Mouse (Mus musculus) CH12.LX (cell line): ENCODE measurements around the gene Cers6. TPM values are rescaled to one million over a fixed set of nuclear protein-coding genes. Genes with fewer than 3 reads are reported as not detected.

Experiments
- DNase-seq: peaks from one replicate; pipeline ENCODE4 v3.0.0-alpha.2; 2013; ENCODE audit errors: extremely low read depth
- H3K27ac ChIP-seq: 2 replicates; pipeline ENCODE4 v1.5.1; 2012; ENCODE audit warnings: low read depth, mild to moderate bottlenecking, control low read depth, moderate library complexity; ENCODE audit not compliant: insufficient read depth
- H3K27me3 ChIP-seq: replicated peaks from 2 replicates; pipeline ENCODE3; 2012; ENCODE audit warnings: inconsistent platforms
- H3K36me3 ChIP-seq, 2 experiments: replicated peaks in 1 of 2; 2 replicates each; pipeline versions ENCODE3 to v1.6.1; 2012; ENCODE audit warnings: inconsistent platforms in 1 of 2, low read length in 1 of 2, mild to moderate bottlenecking in 1 of 2, mixed read lengths in 1 of 2, moderate library complexity in 1 of 2; ENCODE audit not compliant: control insufficient read depth in 1 of 2, insufficient read depth in 1 of 2
- H3K4me1 ChIP-seq, 2 experiments: 2 replicates each; pipeline ENCODE4 v1.6.1; 2012; ENCODE audit warnings: inconsistent platforms in 1 of 2, moderate library complexity in 1 of 2; ENCODE audit not compliant: insufficient read depth in 2 of 2, control insufficient read depth in 1 of 2
- H3K4me2 ChIP-seq: 2 replicates; pipeline ENCODE4 v1.6.1; 2012; ENCODE audit warnings: low read depth, mild to moderate bottlenecking, control low read depth; ENCODE audit not compliant: poor library complexity, insufficient read depth, severe bottlenecking
- H3K4me3 ChIP-seq, 3 experiments: fragments of 150-350 bp in 1 of 3; sonication (generic) in 1 of 3; replicated peaks in 1 of 3; 2 replicates each; pipeline versions ENCODE3 to v1.5.1; 2011 to 2012; ENCODE audit warnings: low read depth in 2 of 3, low read length in 2 of 3, mild to moderate bottlenecking in 2 of 3, moderate library complexity in 2 of 3, control low read depth in 1 of 3, improper control_type of control experiment in 1 of 3, inconsistent platforms in 1 of 3, mixed read lengths in 1 of 3; ENCODE audit not compliant: poor library complexity in 1 of 3
- H3K79me2 ChIP-seq: replicated peaks from 2 replicates; pipeline ENCODE4 v1.6.1; 2012; ENCODE audit warnings: mild to moderate bottlenecking, moderate library complexity; ENCODE audit not compliant: control insufficient read depth, poor library complexity, insufficient read depth, severe bottlenecking; ENCODE audit errors: extremely low read depth
- H3K9ac ChIP-seq: 2 replicates; pipeline ENCODE4 v1.6.1; 2012; ENCODE audit warnings: low read depth, mild to moderate bottlenecking, control low read depth, moderate library complexity; ENCODE audit not compliant: insufficient read depth
- H3K9me3 ChIP-seq: replicated peaks from 2 replicates; pipeline ENCODE3; 2012; ENCODE audit warnings: low read length, inconsistent platforms, mixed read lengths
- BHLHE40 ChIP-seq: IDR thresholded peaks from 2 replicates; pipeline ENCODE4 v1.6.1; 2011; ENCODE audit warnings: mild to moderate bottlenecking, low read depth, low read length, improper control_type of control experiment
- CHD2 ChIP-seq: IDR thresholded peaks from 2 replicates; pipeline ENCODE4 v1.6.1; 2011; ENCODE audit warnings: low read length, improper control_type of control experiment
- CTCF ChIP-seq, 2 experiments: IDR thresholded peaks in 1 of 2; conservative IDR thresholded peaks in 1 of 2; 2 replicates each; pipeline ENCODE4 v1.5.1; 2011 to 2012; ENCODE audit warnings: low read depth in 2 of 2, low read length in 2 of 2, improper control_type of control experiment in 1 of 2, inconsistent platforms in 1 of 2, mild to moderate bottlenecking in 1 of 2, moderate library complexity in 1 of 2
- EP300 ChIP-seq: IDR thresholded peaks from 2 replicates; pipeline ENCODE4 v1.6.1; 2011; ENCODE audit warnings: low read length, improper control_type of control experiment
- ETS1 ChIP-seq: conservative IDR thresholded peaks from 2 replicates; pipeline ENCODE4 v1.6.1; 2012; ENCODE audit warnings: low read depth, mild to moderate bottlenecking, inconsistent platforms, low read length, improper control_type of control experiment, moderate library complexity
- GABPA ChIP-seq: IDR thresholded peaks from 2 replicates; pipeline ENCODE4 v1.6.1; 2012; ENCODE audit warnings: low read depth, low read length, improper control_type of control experiment, inconsistent platforms; ENCODE audit not compliant: insufficient replicate concordance
- HCFC1 ChIP-seq: IDR thresholded peaks from 2 replicates; pipeline ENCODE4 v1.6.1; 2012; ENCODE audit warnings: low read depth, mild to moderate bottlenecking, inconsistent platforms, low read length, improper control_type of control experiment
- IRF4 ChIP-seq: IDR thresholded peaks from 2 replicates; pipeline ENCODE4 v1.6.1; 2014; ENCODE audit warnings: low read depth, mild to moderate bottlenecking, inconsistent platforms, low read length, improper control_type of control experiment
- JUN ChIP-seq: IDR thresholded peaks from 2 replicates; pipeline ENCODE4 v1.6.1; 2011; ENCODE audit warnings: low read depth, mild to moderate bottlenecking, low read length, improper control_type of control experiment, moderate library complexity; ENCODE audit not compliant: insufficient read depth
- JUND ChIP-seq: conservative IDR thresholded peaks from 2 replicates; pipeline ENCODE4 v1.6.1; 2011; ENCODE audit warnings: low read depth, low read length, improper control_type of control experiment
- MAFK ChIP-seq: IDR thresholded peaks from 2 replicates; pipeline ENCODE4 v1.6.1; 2011; ENCODE audit warnings: low read length, improper control_type of control experiment; ENCODE audit not compliant: insufficient replicate concordance
- MAX ChIP-seq: IDR thresholded peaks from 2 replicates; pipeline ENCODE4 v1.6.1; 2011; ENCODE audit warnings: low read length, improper control_type of control experiment
- MEF2A ChIP-seq: IDR thresholded peaks from 2 replicates; pipeline ENCODE4 v1.6.1; 2014; ENCODE audit warnings: low read depth, mild to moderate bottlenecking, inconsistent platforms, low read length, improper control_type of control experiment, borderline replicate concordance
- MYC ChIP-seq: IDR thresholded peaks from 2 replicates; pipeline ENCODE4 v1.6.1; 2011; ENCODE audit warnings: low read depth, mild to moderate bottlenecking, improper control_type of control experiment, low read length
- NELFE ChIP-seq: IDR thresholded peaks from 2 replicates; pipeline ENCODE4 v1.6.1; 2011; ENCODE audit warnings: low read depth, low read length, improper control_type of control experiment
- NRF1 ChIP-seq: IDR thresholded peaks from 2 replicates; pipeline ENCODE4 v1.6.1; 2014; ENCODE audit warnings: low read depth, mild to moderate bottlenecking, inconsistent platforms, low read length, improper control_type of control experiment, moderate library complexity
- PAX5 ChIP-seq: IDR thresholded peaks from 2 replicates; pipeline ENCODE4 v1.6.1; 2012; ENCODE audit warnings: low read length, inconsistent platforms, mixed read lengths
- POLR2A ChIP-seq: IDR thresholded peaks from 2 replicates; pipeline ENCODE4 v1.6.1; 2011; ENCODE audit warnings: low read depth, mild to moderate bottlenecking, improper control_type of control experiment, low read length
- POLR2AphosphoS2 ChIP-seq: IDR thresholded peaks from 2 replicates; pipeline ENCODE4 v1.6.1; 2011; ENCODE audit warnings: low read depth, low read length, improper control_type of control experiment
- SIN3A ChIP-seq: IDR thresholded peaks from 2 replicates; pipeline ENCODE4 v1.6.1; 2012; ENCODE audit warnings: low read length, improper control_type of control experiment, inconsistent platforms
- SMC3 ChIP-seq: IDR thresholded peaks from 2 replicates; pipeline ENCODE4 v1.6.1; 2011; ENCODE audit warnings: low read depth, low read length, improper control_type of control experiment
- TBP ChIP-seq: conservative IDR thresholded peaks from 2 replicates; pipeline ENCODE4 v1.6.1; 2011; ENCODE audit warnings: low read depth, low read length, improper control_type of control experiment
- UBTF ChIP-seq: IDR thresholded peaks from 2 replicates; pipeline ENCODE4 v1.6.1; 2012; ENCODE audit warnings: low read depth, mild to moderate bottlenecking, inconsistent platforms, low read length, improper control_type of control experiment, moderate library complexity
- USF2 ChIP-seq: conservative IDR thresholded peaks from 2 replicates; pipeline ENCODE4 v1.6.1; 2011; ENCODE audit warnings: low read depth, low read length, improper control_type of control experiment
- ZKSCAN1 ChIP-seq: IDR thresholded peaks from 2 replicates; pipeline ENCODE4 v1.6.1; 2012; ENCODE audit warnings: low read depth, inconsistent platforms, low read length, improper control_type of control experiment, borderline replicate concordance
- ZMIZ1 ChIP-seq: IDR thresholded peaks from 2 replicates; pipeline ENCODE4 v1.6.1; 2012; ENCODE audit warnings: low read depth, mild to moderate bottlenecking, inconsistent platforms, low read length, improper control_type of control experiment
- dilution Hi-C: fragments of 300-500 bp; cut with MboI; formaldehyde crosslinking; loops from 2 replicates; pipeline ENCODE4 v1.14.3; 2020; ENCODE audit warnings: low sequenced_read_pairs; ENCODE audit not compliant: extremely low pct_unique_long_range_greater_than_20kb, extremely low pct_ligation_motif_present
- in situ Hi-C: fragments of 300-500 bp; cut with MboI; formaldehyde crosslinking; loops from 3 replicates; pipeline ENCODE4 v1.14.3; 2019; ENCODE audit warnings: low sequenced_read_pairs, low pct_ligation_motif_present, low pct_unique_long_range_greater_than_20kb, mixed read lengths
- polyA plus RNA-seq: library from polyadenylated mRNA; unstranded; fragments of >175 nt; gene quantifications from 2 replicates; pipeline ENCODE4 v1.2.1, GENCODE M21; 2012; ENCODE audit warnings: low read depth; ENCODE audit not compliant: insufficient read length
- total RNA-seq, 2 experiments: library from RNA; depleted of rRNA; stranded (reverse); fragments of 300-350 nt in 1 of 2; fragments of >200 nt in 1 of 2; gene quantifications; 2 replicates each; pipeline ENCODE4 v1.2.3; 2012 to 2014

The Cers6 gene
- total and polyA plus RNA-seq, 3 experiments = not detected

GRCm38 (mm10) chr2:69054279-69054678 is 193.0 kb downstream of the Cers6 start:
- Histone ChIP-seq H3K27me3 (no peaks in the 10 kb centered on the region), H3K27ac (no peak overlapping the region), H3K9me3 (peaks cover 31% of the 10 kb centered on the region), H3K36me3 (no peaks in the 10 kb centered on the region), H3K4me3 (no peak overlapping the region), H3K4me2 (no peak overlapping the region), H3K9ac (no peak overlapping the region), H3K4me1 (no peaks in the 10 kb centered on the region), H3K79me2 (no peaks in the 10 kb centered on the region)
- in situ Hi-C loops (no loop called here), dilution Hi-C loops (no loop called here)
- TF ChIP-seq JUND (no peak), MAX (no peak), UBTF (no peak), JUN (no peak), PAX5 (no peak), GABPA (no peak), HCFC1 (no peak), MYC (no peak), TBP (no peak), CTCF (conservative IDR thresholded peaks at IDR 0.05 in 1 of 2, IDR thresholded peaks at IDR 0.05 in 1 of 2; ENCODE audit: low read depth in 2 of 2, low read length in 2 of 2) (no peak), NELFE (no peak), USF2 (no peak), EP300 (no peak), MAFK (no peak), SIN3A (no peak), POLR2AphosphoS2 (no peak), SMC3 (no peak), ZMIZ1 (no peak), MEF2A (no peak)
- no peak for DNase-seq

GRCm38 (mm10) chr2:69055174-69055573 is 193.9 kb downstream of the Cers6 start:
- no peak for DNase-seq
- no peaks in the 10 kb centered on the region for H3K36me3 ChIP-seq
- TF ChIP-seq MAFK (no peak), HCFC1 (no peak), CTCF (conservative IDR thresholded peaks at IDR 0.05 in 1 of 2, IDR thresholded peaks at IDR 0.05 in 1 of 2; ENCODE audit: low read depth in 2 of 2, low read length in 2 of 2) (no peak), ETS1 (no peak), NRF1 (no peak), BHLHE40 (no peak), ZKSCAN1 (no peak), MYC (no peak), EP300 (no peak), MEF2A (no peak), JUND (no peak), POLR2AphosphoS2 (no peak), POLR2A (no peak), CHD2 (no peak), IRF4 (no peak)

More at GRCm38 (mm10) chr2:69055174-69055573, 193.9 kb downstream of the Cers6 start:
- Histone ChIP-seq H3K9me3 (peaks cover 30% of the 10 kb centered on the region), H3K9ac (no peak overlapping the region), H3K4me1 (no peaks in the 10 kb centered on the region), H3K4me2 (no peak overlapping the region), H3K79me2 (no peaks in the 10 kb centered on the region), H3K27ac (no peak overlapping the region), H3K4me3 (no peak overlapping the region), H3K27me3 (no peaks in the 10 kb centered on the region)
- dilution Hi-C loops = no loop called here
- in situ Hi-C loops = no loop called here
